Mouse (Mus musculus): ENCODE data around the gene Osbpl3. TPM values are rescaled to one million over a fixed set of nuclear protein-coding genes. Genes with fewer than 3 reads are reported as not detected.
A peak's percentile ranks its signal among the peaks of the same experiment; 100 is the strongest.

Osbpl3 gene
- total RNA-seq, 1 experiment from 2014 or later, result 64.9 TPM

DNA sequence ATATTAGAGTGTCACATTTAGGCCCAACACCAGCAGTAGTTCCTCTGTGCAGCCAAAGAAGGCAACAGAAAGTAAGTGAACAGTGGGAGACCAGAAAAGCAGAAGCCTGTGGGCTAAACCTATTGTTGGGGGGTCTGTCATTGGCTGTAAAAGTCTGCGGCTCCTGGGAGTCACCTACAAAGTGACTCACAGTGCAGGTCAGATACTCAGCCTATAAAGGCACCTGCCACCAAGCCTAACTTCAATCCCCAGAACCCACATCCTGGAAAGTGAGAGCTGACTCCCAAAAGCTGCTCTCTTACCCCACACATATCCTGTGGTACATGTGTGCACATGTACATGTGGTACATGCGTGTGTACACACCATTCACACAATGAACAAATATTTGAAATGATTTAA is 124.5 kb downstream of the Osbpl3 start:
- no peak for DNase-seq

DNA sequence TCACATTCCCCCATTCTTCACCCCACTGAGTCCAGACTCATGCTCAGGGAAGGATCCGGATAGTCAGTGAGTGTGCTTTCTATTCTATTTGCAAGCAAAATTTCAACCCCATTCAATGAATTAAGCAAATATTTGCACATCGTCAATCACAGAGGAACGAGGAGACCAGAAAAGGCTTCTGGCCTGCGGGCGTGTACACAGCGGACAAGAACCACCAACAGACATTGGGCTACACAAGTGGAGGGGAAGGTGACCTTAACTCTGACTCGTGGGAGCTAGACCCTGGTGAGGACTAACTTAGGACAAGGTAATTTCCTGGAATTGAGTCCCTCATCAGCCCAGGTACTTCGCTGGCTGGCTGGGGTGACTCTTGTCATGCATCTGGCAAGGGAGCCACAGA is 126.6 kb downstream of the Osbpl3 start:
- no peak for DNase-seq

DNA sequence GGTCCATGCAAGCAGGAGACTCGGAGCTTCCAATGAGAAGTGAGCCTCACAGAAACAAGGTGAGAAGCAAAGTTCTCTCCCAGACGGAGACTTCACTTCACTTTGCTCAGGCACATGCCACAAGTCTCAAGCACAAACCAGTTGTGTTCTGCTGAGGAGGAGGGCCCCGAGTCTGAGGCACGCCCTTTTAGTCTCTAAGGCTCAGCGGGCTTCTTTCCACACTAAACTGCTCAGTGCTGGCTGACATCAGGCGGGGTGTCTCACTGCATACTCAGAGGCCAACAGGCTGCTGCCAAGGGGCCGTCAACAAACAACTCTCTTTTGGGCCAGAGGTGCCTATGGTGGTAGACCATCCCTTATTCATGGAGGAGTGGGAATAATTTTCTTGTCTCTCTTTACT is 127.1 kb downstream of the Osbpl3 start:
- no peak for DNase-seq

DNA sequence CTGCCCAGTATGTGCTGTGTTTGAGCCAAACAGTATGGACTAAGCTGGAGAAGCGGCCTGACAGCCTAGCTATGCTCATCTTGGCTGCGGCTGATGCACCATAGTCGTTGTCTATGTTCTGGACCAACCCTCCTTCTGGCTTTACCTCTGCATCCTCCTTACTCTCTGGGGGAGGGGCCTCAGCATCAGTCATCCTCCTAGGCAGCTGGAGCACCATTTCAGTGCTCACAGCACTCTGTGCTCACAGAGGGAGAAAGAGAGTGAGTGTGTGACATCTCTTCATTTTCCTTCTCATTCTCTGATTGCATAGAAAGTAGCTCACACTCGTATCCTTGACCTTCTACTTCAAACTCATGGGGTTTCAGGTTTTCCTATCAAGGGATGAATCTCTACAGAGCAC is 129.8 kb downstream of the Osbpl3 start:
- no peak for DNase-seq

DNA sequence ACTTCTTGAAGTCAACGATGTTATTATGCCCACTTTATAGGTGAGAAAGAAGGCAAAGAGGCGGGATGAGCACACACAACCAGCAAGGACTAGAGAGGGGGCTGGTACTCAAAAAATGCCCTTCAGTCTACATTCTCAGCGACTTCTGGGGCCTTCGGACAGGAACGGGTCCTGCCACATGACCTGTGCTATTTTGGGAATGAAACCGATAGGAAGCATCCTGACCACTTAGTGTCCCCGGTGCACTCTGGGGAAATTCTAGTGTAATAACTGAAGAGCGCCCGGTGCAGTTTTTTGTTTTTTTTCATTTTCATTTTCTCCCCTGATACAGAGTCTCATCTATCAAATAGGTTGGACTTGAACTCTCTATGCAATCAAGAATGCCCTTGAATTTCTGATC is 130.5 kb downstream of the Osbpl3 start:
- no peak for DNase-seq

GRCm38 (mm10) chr6:50322631-50323030 is 133.4 kb downstream of the Osbpl3 start:
- no peak for DNase-seq

- no peak for DNase-seq
Measured at GRCm38 (mm10) chr6:50321739-50322138, 134.3 kb downstream of the Osbpl3 start.

GRCm38 (mm10) chr6:50318590-50319172 is 137.3 kb downstream of the Osbpl3 start:
- DNase-seq, result no peak

DNA sequence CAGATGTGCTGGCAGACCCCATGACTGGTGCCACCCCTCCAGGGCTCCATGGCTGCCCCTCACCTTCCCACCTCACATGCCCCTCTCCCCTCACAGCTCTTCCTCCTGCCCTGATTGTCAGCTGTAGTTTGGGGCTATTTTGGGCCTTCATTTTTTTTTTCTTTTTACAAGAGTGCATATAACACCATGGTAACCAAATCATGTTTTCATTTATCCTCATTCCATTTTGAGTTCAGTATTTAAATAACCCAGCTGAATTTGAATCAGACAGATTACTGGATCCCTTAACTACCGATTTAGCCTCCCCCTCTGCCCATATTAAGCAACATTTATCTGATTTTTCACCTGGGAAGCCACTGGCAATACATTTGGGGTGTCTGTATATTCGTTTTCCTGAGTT is 137.9 kb downstream of the Osbpl3 start:
- no peak for DNase-seq

GRCm38 (mm10) chr6:50316795-50317505 is 139.1 kb downstream of the Osbpl3 start:
- DNase-seq, result no peak

DNA sequence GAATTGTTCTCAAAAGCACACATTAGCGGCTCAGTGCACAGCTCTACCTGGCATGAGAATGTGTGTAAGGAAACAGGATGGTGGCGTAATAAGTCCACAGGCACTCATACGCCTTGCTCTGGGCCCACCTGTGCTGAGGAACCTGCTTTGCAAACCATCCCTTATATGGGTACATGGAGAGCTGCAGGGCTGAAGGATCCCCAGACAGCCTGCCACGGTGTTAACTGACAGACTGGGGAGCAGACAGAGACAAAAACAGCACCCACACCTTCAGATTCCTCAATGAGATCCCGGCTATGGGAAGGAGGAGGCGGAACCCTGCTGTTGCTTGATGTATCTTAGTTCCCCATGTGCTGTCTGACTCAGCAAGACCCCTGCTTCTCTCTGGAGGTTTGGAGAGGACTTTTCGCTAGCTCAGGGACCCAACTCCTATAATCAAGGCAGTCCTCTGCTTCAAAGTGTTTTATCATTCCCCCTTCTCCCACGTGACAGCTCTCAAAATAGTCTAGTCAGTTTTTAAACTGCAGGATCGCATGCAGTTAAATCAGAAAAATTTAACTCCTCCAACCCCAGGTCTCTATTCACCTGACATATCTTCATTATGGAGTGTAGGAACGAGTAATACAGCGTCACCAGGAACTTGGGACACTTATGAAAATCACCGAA is 141.5 kb downstream of the Osbpl3 start:
- no peak for DNase-seq

GRCm38 (mm10) chr6:50312647-50313046 is 143.4 kb downstream of the Osbpl3 start:
- peak; percentile 71 for DNase-seq

DNA sequence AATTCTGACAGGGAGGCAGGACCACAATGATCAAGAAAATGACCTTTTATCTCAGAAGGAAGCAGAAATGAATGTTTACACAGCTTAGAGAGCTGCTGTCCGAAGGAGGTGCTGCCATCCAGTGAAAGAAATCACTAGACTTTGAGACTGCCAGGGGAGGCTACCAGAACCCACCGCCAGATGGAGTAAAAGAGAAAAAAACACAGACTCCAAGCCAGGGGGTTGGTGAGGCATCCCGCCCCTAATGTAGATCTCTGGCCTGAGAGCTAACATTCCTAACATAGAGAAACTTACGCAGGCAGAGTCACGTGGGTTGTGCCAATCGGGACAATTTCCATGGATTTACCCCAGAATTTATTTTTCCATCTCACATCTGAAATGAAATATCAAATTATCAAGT is 147.0 kb downstream of the Osbpl3 start:
- DNase-seq, result no peak

DNA sequence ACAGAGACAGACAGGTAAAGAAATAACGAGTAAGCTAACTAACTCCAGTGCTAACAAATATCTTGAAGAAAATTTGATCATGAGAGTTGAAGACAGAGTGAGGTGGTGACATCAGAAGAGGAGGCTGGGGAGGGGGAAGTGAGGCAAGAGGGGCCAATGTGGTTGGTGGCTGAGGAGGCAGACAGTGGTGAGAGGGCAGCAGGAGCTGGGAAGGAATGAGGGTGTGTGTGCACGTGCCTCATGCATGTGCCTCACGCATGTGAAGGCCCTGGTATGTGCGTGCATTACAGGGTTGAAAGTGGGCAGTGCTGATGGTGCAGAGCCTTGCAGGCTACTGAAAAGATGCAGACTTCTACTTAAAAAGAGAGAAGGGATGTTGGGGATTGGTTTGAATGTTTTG is 149.4 kb downstream of the Osbpl3 start:
- DNase-seq, result no peak

- DNase-seq, result peak; percentile 77
Measured at GRCm38 (mm10) chr6:50304949-50305491, 151.0 kb downstream of the Osbpl3 start.

DNA sequence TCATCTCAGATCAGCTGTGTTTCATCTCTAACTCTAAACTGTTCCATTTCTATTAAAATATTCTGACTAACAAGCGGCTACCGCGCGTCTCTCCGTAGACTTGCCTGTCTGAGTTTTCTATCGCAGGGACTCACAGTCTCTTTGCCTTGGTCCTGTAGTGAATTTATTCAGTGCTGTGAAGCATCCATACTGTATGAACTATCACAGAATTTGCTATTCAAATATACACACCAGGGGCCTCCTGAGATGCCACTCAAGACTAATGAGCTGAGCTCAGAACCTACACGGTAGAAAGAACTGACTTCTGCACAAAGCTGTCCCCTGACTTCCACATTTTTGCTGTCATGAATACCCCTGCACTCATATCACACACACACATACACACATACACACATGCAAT is 154.9 kb downstream of the Osbpl3 start:
- DNase-seq, result no peak

DNA sequence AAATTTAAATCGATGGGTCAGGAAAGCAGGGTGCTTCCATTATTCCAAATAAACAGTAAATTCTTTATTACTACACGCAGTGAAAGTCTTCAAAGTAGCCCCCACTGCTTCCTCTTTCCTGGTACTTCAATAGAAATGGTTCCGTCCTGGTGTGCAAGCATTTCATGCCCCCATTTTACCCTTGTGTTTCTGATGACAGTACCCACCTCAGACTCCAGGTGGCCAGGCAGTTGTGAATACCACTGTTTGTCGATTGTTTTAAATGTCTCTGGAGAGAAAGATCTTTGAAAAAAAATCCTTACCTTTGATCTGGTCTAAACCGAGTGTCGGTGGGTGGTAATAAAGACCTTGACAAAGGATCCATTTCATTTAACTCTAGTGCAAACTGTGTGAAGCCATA is 155.4 kb downstream of the Osbpl3 start:
- DNase-seq, result no peak

GRCm38 (mm10) chr6:50299071-50299470 is 156.9 kb downstream of the Osbpl3 start:
- no peak for DNase-seq

DNA sequence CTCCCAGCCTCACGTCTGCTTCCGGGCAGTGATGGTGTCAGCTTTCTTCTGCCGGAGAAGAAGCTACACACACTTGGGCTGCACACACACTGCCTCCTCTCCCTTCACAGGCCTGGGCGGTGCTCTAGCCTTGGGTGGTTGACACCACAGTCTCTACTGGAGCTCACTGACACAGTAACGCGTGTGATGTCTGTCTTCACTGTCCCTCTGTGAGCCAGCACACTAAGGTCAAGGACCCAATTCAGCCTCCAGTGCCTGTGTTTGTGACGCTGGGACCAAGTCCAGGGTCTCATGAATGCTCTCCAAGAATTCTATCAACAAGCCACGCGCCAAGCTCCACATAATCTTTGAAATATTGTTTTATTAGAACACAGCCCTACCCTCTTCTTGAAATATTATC is 158.3 kb downstream of the Osbpl3 start:
- DNase-seq, result peak; percentile 18

DNA sequence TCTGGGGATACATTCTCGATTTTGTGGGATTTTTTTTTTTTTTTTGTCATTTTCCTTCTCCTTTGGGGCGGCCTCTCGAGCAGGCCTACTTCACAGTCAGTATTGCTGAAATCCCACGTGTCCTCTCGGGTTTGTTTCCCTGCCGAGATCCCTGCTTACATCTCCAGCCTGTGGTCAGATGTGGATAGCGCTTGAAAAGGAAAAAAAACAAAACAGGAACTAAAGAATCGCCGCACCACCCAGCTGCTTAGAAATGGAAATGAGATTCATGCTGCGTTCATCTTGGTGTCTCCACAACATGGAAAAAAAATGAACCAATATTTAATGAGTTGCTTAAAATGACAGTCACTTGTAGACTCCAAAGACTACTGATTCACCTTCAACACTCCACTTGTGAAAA is 160.9 kb downstream of the Osbpl3 start:
- no peak for DNase-seq

DNA sequence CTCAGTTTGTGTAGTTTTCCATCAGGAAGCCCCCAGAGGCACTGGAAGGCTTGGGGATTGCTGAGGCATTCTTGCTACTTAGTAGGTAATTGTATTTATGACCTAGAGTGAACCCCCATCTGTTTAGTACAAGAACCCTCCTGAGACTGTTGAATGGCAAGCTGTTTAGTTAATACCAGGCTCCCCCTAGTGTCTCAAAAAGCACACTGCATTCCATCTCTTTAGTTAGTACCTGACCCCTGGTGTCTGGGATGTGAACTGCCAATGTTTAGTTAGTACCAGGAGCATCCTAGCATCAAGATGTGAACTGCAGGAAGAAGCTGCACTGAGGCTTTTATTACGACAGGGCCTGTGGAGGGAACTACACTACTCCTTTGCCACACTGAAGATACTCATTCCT is 161.9 kb downstream of the Osbpl3 start:
- DNase-seq, result peak; percentile 31

DNA sequence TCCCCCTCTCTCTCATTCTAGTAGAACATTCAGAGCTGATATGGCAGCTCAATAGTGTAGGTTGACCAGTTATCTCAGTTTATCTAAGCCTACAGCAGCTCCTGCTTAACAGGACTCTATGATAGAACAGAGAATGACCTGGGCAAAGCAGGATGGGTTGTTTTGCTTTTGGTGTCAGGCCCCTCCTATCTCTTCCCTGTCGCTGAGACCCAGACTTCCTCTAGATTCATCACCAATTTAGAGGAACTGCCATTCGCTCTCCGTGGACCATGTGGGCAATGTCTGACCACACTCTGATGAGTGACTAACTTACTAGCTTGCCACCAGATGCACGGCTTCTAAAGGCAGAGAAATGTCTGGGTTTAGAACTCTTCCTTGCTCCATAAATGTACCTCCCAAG is 164.4 kb downstream of the Osbpl3 start:
- no peak for DNase-seq

DNA sequence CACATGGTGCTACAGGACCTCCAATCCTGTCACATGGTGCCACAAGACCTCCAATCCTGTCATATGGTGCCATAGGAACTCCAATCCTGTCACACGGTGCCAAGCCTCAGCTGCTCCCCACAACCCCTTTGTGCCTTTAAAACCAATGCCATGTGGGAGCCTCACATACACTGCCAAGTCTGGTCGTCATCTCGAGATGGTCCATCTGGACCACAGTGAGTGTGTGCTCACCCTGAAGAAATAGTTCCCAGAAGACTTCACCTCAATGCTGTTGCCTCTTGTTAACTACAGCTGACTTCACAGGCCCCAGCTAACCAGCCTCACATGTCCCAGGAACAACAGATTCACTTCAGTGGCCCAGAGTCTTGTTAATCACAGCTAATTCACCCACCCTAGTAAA is 169.1 kb downstream of the Osbpl3 start:
- no peak for DNase-seq

DNA sequence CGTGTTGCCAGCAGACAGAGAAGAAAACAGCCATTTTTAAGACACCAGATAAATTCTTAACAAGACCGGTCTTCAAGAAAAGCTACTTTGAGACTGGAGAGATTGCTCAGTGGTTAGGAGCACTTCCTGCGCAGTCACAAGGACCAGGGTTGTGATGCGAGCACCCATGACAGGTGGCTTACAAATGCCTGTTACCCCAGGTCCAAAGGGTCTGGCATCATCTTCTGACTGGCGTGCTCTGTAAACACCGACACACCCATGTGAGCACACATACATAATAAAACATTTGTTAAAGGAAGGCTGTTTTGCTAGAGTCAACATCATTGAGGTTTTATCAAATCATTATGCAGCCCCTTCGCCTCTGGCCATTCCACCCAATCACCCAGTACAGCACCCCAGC is 176.4 kb downstream of the Osbpl3 start:
- DNase-seq, result no peak

All from adrenal gland, postnatal 25 days (tissue).